Mouse (Mus musculus) naive thymus-derived CD4-positive, alpha-beta T cell, adult 2 months (primary cell): ENCODE data around the gene Tsga10ip.

Source experiments
- DNase-seq: peaks from one replicate; pipeline ENCODE4 v3.0.0-alpha.2; 2011; ENCODE audit warnings: low read depth

The Tsga10ip gene

DNA sequence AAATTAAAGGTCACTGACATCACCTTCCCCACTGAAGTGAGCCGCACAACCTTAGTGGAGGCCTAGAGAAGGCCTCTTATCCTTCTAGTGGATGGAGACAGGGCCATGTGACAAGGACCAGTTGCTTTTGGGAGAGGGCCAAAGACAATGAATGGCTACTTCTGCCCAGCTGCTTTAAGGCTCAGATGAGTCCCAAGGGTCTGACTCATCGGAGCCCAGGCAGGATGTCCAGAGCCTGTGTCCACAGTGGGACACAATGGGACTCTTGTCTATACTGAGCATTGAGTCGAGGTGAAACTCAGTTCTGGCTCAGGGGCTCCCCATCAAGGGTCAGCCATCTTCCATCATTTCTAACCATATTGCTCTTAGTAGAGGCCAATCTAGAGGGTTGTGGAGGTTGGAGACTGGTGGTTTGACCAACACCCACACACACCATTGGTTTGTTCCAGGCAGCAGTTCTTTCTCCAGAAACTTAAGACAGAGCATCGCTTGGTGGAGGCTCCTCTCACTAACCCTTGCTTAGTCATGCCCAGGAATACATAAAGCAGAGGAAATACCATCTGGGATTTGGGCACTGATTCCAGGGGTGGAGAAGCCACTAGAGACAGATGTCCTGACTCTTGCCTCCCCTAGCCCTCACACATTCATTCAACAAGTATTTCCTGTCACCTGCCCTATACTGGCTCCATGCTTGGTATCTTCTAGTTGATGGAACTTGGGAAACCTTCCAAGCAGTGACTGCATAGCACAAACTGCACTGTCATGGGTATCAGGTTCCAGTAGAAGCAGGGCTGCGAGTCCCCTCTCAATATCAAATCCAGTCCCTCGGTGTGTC lies 56.8 kb downstream of the Tsga10ip start:
- DNase-seq, result no peak

DNA sequence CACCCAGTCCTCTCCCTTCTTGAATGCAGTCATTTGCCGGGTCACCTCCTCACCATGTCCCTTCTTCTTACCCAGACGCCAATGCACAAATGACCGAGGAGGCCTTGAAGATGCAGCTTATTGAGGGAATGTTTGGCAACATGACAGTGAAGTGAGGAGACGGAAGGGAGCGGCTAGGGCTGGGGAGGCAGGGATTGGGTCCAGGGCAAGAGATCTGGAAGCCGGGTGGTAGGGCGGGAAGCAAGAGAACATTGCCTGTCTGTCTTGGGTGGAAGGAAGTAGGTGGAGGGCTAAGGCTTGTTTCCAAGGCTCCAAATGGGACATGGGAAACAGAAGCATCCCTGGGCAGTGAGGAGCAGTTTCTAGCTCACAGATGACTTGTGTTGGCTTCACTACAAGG lies 61.0 kb downstream of the Tsga10ip start:
- DNase-seq, result no peak
